Mouse (Mus musculus) heart, embryonic 14.5 days (tissue): ENCODE results near the gene Lrrc27. TPM values are rescaled to one million over a fixed set of nuclear protein-coding genes. Genes with fewer than 3 reads are reported as not detected.

Experiments used
- ATAC-seq: fragments of 200-750 bp; cut with Nextera tagmentation; 2 replicates; pipeline ENCODE4 v1.8.0; 2017; ENCODE audit warnings: low read depth, moderate TSS enrichment; ENCODE audit not compliant: insufficient number of reproducible peaks, insufficient read depth, low FRiP score
- H3K27ac ChIP-seq, 2 experiments: fragments of 200-500 bp in 1 of 2; fragments of 300-500 bp in 1 of 2; sonication (generic) in 1 of 2; replicated peaks in 1 of 2; 2 replicates each; pipeline ENCODE4 v1.5.1; 2012 to 2014; ENCODE audit warnings: low read depth in 2 of 2, low read length in 2 of 2, control low read depth in 1 of 2, mild to moderate bottlenecking in 1 of 2, mixed read lengths in 1 of 2; ENCODE audit not compliant: control insufficient read depth in 1 of 2, insufficient read depth in 1 of 2
- H3K27me3 ChIP-seq: fragments of 300-500 bp; sonication (generic); 2 replicates; pipeline ENCODE4 v1.6.1; 2014; ENCODE audit warnings: mild to moderate bottlenecking, low read length, control low read depth; ENCODE audit not compliant: control insufficient read depth, insufficient read depth
- H3K36me3 ChIP-seq: fragments of 300-500 bp; sonication (generic); 2 replicates; pipeline ENCODE4 v1.6.1; 2014; ENCODE audit warnings: mild to moderate bottlenecking, control low read depth, low read length, mixed read lengths; ENCODE audit not compliant: control insufficient read depth, insufficient read depth
- H3K4me1 ChIP-seq, 2 experiments: fragments of 200-500 bp in 1 of 2; fragments of 300-500 bp in 1 of 2; sonication (generic) in 1 of 2; 2 replicates each; pipeline ENCODE4 v1.6.1; 2012 to 2014; ENCODE audit warnings: low read length in 2 of 2, control low read depth in 1 of 2, mixed read lengths in 1 of 2; ENCODE audit not compliant: control insufficient read depth in 2 of 2, insufficient read depth in 2 of 2
- H3K4me2 ChIP-seq: fragments of 300-500 bp; sonication (generic); 2 replicates; pipeline ENCODE4 v1.6.1; 2014; ENCODE audit warnings: mild to moderate bottlenecking, low read length
- H3K4me3 ChIP-seq, 2 experiments: fragments of 200-500 bp in 1 of 2; fragments of 300-500 bp in 1 of 2; sonication (generic) in 1 of 2; 2 replicates each; pipeline ENCODE4 v1.5.1; 2012 to 2014; ENCODE audit warnings: low read length in 2 of 2, mild to moderate bottlenecking in 2 of 2, control low read depth in 1 of 2, low read depth in 1 of 2, moderate library complexity in 1 of 2; ENCODE audit not compliant: control insufficient read depth in 1 of 2, insufficient read depth in 1 of 2
- H3K9ac ChIP-seq: fragments of 300-500 bp; sonication (generic); 2 replicates; pipeline ENCODE4 v1.6.1; 2014; ENCODE audit warnings: mild to moderate bottlenecking, low read length
- H3K9me3 ChIP-seq: fragments of 300-500 bp; sonication (generic); 2 replicates; pipeline ENCODE4 v1.6.1; 2016; ENCODE audit warnings: low read length, control low read depth; ENCODE audit not compliant: control insufficient read depth
- WGBS: fragments of 180-500 bp; shearing (Covaris S2); extraction: QIAGEN DNeasy Blood & Tissue Kit; methylation state at CpG from one replicate; pipeline ENCODE4 v1.1.7; 2014; 5-methylcytosine and 5-hydroxymethylcytosine counted together
- polyA plus RNA-seq: library from polyadenylated mRNA; unstranded; fragments of >200 nt; fragmentation: Nextera tagmentation; extraction: Ambion mirVana; gene quantifications from 2 replicates; pipeline ENCODE4 v1.2.1, GENCODE M21; 2014

The Lrrc27 gene
- polyA plus RNA-seq, 1 experiment from 2014 or later = 2.7 TPM

DNA sequence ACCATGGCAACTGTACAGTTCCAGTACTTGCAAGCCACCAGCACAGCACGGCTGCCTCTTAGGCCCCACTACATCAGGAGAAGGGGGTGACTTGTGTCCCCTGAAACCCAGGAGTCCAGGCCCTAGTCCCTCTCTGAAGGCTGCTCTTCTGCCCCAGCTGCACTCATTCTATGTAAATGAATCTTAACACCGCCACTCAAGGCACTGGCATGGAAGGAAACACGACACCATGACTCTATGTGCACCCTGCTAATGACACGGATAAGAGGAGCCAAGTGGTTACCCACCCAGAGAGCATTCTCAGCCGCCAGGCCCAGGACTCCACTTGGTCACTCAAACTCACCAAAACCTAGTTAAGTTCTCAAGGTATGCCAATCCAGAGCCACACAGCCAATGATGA lies 26.8 kb upstream of the Lrrc27 start:
- peaks cover 48% of the 10 kb centered on the region for H3K27me3 ChIP-seq
- H3K9me3 ChIP-seq = no peaks in the 10 kb centered on the region
- no peak overlapping the region for H3K9ac ChIP-seq
- no peak overlapping the region for H3K4me2 ChIP-seq
- no peak overlapping the region for H3K27ac ChIP-seq
- WGBS = 56% methylated on average over 5 of the region's 5 CpGs
- no peaks in the 10 kb centered on the region for H3K36me3 ChIP-seq
- ATAC-seq = no peak
- no peak overlapping the region for H3K4me3 ChIP-seq
- H3K4me1 ChIP-seq = peaks cover 4 to 8% of the 10 kb centered on the region in 2 experiments; a peak in 3 of 4 replicates

DNA sequence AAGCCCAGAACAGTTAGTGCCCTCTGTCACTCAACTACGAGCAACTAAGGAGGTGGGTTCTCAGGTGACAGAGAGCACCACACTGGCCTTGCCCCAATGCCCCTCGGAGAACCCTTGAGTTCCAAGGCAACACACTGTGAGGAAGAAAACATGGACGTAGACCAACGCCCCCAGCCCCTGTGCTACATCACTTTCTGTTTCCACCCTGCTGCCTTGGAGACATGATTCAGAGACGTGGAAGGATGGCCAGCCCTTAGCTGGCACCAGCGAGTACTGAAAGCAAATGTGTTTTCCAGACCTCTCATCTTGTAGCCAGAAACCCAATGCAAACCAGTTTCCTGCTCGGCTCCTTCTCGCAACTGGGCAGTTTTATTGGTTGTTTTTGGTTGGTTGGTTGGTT lies 26.4 kb upstream of the Lrrc27 start:
- no peak for ATAC-seq
- peaks cover 49% of the 10 kb centered on the region for H3K27me3 ChIP-seq
- 72% methylated on average over 8 of the region's 8 CpGs for WGBS

DNA sequence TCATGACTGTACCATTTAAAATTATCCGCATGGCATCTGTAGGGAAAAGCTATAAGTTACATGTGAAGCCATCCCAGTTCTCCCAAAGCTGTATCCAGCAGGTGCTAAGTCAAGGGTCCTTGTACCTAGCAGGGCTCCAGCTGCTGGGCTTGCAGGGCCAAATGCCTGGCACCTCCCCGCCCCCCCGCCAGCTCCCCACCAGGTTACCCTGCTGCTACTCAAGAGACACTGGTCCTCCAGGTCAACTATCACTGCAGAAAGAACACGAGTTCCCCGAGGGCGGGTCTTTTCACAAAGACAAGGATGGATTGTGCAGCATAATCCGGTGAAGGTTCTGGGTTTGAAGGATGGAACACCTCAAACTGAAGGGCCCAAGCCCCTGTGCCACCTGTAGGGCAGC lies 25.5 kb upstream of the Lrrc27 start:
- Histone ChIP-seq H3K9me3 (no peaks in the 10 kb centered on the region), H3K36me3 (no peaks in the 10 kb centered on the region), H3K4me3 (peak overlapping the region; percentile 52 to 69), H3K27ac (no peak overlapping the region), H3K4me1 (peaks cover 4 to 8% of the 10 kb centered on the region in 2 experiments; a peak in 3 of 4 replicates), H3K27me3 (peaks cover 49% of the 10 kb centered on the region), H3K4me2 (peak overlapping the region; percentile 100), H3K9ac (no peak overlapping the region)
- ATAC-seq = no peak
- 37% methylated on average over 7 of the region's 7 CpGs for WGBS

More for the DNA sequence above, 26.4 kb upstream of the Lrrc27 start:
- Histone ChIP-seq H3K4me1 (peaks cover 4 to 8% of the 10 kb centered on the region in 2 experiments; a peak in 3 of 4 replicates), H3K36me3 (no peaks in the 10 kb centered on the region), H3K9me3 (no peaks in the 10 kb centered on the region), H3K4me2 (no peak overlapping the region), H3K9ac (no peak overlapping the region), H3K27ac (no peak overlapping the region), H3K4me3 (no peak overlapping the region)

DNA sequence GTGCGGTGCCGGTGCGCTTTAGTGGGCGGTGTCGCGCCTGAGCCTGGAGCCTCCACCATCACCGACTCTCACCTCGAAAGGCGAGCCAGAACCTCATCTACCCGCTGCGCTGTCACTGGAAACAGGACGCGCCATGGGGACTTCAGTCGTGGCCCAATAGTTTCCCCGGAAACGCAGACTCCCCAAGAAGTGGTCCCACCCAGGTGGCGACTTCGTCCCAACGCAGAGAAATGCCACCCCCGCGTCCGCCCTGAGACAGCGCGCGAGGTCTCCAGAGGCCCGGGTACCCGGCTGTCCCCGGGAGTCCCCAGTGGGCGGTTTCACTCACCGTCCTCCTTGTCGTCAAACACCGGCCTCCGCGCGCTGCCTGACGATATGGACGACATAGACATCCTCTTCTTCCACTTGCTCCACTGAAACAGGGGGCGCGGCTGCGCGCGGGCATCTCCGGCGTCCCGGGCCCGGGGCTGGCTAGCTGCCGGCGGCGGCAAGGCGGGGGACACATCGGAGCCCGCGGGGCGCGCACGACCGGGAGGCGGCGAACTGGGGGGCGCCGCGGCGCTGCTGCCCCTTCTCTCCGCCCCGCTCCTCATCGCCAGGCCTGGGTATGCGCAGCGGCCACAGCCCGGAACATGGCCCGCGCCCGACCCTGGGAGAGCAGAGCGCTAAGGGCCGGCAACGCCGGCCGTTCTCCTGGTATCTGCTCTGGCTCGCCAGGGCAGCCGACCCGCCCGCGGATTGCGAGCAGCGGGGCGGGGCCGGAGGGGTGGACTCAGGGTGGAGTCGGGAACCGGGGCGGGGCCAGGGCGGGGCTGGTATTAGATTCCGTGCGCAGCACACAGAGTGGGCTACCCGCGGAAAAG lies 24.8 kb upstream of the Lrrc27 start:
- peak overlapping the region; percentile 65 for H3K9ac ChIP-seq
- peak; percentile 89 for ATAC-seq
- H3K4me3 ChIP-seq = peak overlapping the region; percentile 52 to 69
- H3K27me3 ChIP-seq = peaks cover 49% of the 10 kb centered on the region
- peak overlapping the region; percentile 100 for H3K4me2 ChIP-seq
- no peaks in the 10 kb centered on the region for H3K36me3 ChIP-seq
- H3K4me1 ChIP-seq = peaks cover 4 to 8% of the 10 kb centered on the region in 2 experiments; a peak in 3 of 4 replicates
- no peak overlapping the region for H3K27ac ChIP-seq
- H3K9me3 ChIP-seq = no peaks in the 10 kb centered on the region
- under 1% methylated on average over 87 of the region's 94 CpGs for WGBS

DNA sequence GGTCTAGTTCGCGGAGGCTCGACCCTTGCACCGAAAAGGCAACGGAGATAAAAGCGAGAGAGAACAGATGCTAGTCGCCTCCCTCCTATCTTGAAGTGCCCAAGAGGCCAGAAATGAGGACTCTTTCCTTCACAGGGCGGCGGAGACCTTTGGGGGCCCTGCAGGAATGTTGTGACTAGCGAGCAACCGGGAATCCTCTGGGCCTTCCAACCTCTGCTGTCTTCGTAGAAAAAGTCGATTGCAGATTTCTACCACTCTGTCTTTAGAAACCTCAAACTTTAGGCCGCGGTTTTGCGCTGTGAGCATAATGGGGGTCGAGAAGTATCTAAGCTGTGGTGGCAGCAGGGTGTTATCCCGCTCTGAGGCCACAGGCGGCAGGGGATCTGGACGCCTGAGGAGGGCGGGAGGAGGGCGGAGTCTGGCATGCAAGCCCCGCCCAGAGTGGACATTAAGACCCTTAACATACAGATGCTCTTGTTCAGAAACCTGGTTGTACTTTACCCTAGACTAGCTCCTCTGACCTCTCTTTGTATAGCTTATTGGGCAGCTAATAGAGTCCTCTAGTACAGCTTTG lies 24.1 kb upstream of the Lrrc27 start:
- no peaks in the 10 kb centered on the region for H3K36me3 ChIP-seq
- ATAC-seq = 0 out of 2 replicates have a peak, but pooled peaks have one; percentile 60
- no peak overlapping the region for H3K27ac ChIP-seq
- peak overlapping the region; percentile 52 to 69 for H3K4me3 ChIP-seq
- 1% methylated on average over 23 of the region's 23 CpGs for WGBS
- H3K4me1 ChIP-seq = peaks cover 4 to 8% of the 10 kb centered on the region in 2 experiments; a peak in 3 of 4 replicates
- peak overlapping the region; percentile 65; the same call in 1 of the 2 replicates for H3K9ac ChIP-seq
- peaks cover 49% of the 10 kb centered on the region for H3K27me3 ChIP-seq
- H3K9me3 ChIP-seq = no peaks in the 10 kb centered on the region
- peak overlapping the region; percentile 100 for H3K4me2 ChIP-seq

DNA sequence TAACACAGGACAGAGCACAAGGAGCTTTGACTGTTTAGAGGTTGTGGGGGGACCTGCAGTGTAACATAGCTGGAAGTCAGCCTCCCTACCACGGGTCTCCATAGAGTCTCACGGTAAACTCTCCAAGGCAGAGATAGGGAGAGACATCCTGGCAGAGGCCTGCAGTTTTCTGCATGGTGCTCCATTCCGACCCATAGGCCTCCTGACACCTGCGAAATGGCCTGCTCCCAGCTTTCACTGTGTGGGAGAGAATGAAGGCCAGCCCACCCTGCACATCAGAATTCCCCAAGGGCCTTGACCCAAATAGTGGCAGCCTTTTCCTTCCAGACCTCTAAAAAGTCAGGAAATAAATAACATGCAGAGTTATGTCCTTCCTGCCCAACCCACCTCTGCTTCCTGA lies 22.2 kb upstream of the Lrrc27 start:
- peaks cover 4 to 8% of the 10 kb centered on the region in 2 experiments; a peak in 3 of 4 replicates for H3K4me1 ChIP-seq
- no peak overlapping the region for H3K4me3 ChIP-seq
- peaks cover 37% of the 10 kb centered on the region for H3K27me3 ChIP-seq
- no peaks in the 10 kb centered on the region for H3K36me3 ChIP-seq
- H3K9ac ChIP-seq = no peak overlapping the region
- no peak overlapping the region for H3K4me2 ChIP-seq
- no peaks in the 10 kb centered on the region for H3K9me3 ChIP-seq
- WGBS = 80% methylated on average over 4 of the region's 4 CpGs
- ATAC-seq = no peak
- H3K27ac ChIP-seq = no peak overlapping the region

- 63% methylated on average over 6 of the region's 6 CpGs for whole genome bisulfite sequencing
- ATAC-seq = no peak
These were observed 21.2 kb upstream of the Lrrc27 start for GRCm38 (mm10) chr7:139191619-139192018.

More at GRCm38 (mm10) chr7:139191619-139192018, 21.2 kb upstream of the Lrrc27 start:
- no peaks in the 10 kb centered on the region for H3K9me3 ChIP-seq
- H3K27me3 ChIP-seq = peaks cover 27% of the 10 kb centered on the region
- H3K4me2 ChIP-seq = no peak overlapping the region
- no peak overlapping the region for H3K27ac ChIP-seq
- H3K9ac ChIP-seq = no peak overlapping the region
- H3K36me3 ChIP-seq = no peaks in the 10 kb centered on the region
- H3K4me1 ChIP-seq = peaks cover 4 to 8% of the 10 kb centered on the region in 2 experiments; a peak in 3 of 4 replicates
- H3K4me3 ChIP-seq = no peak overlapping the region
